Comparison of ENCODE assay signal across 27 mouse cellular contexts in genomic region chr2:180201303-180201702, GRCm38 (mm10). TPM values are rescaled to one million over a fixed set of nuclear protein-coding genes. Genes with fewer than 3 reads are reported as not detected.
DNase-seq lines count a peak whose midpoint lies in the region; ATAC-seq and TF ChIP-seq lines count a peak whose summit lies in the region.
"Had no signal": no experiment of that assay in that cellular context is flagged by ENCODE, and none has a peak within 500 bp of the region (broad histone marks: within the 10 kb centered on the region; RNA-seq: fewer than 3 reads in every experiment).

No protein-coding gene starts in this region.

- H3K9me3 ChIP-seq in hindbrain, embryonic 10.5 days: no peaks in the 10 kb centered on the region
- no peaks in the 10 kb centered on the region for H3K9me3 ChIP-seq in hindbrain, embryonic 12.5 days (replicated peaks)
- H3K9me3 ChIP-seq in midbrain, embryonic 10.5 days (replicated peaks): no peaks in the 10 kb centered on the region
- no peaks in the 10 kb centered on the region for H3K9me3 ChIP-seq in midbrain, embryonic 11.5 days (ENCODE audit: control insufficient read depth, low read length)
- H3K9me3 ChIP-seq: embryonic facial prominence, embryonic 12.5 days; embryonic facial prominence, embryonic 15.5 days; forebrain, embryonic 13.5 days; heart, embryonic 10.5 days; heart, embryonic 13.5 days; intestine, embryonic 15.5 days had no signal

- WGBS in hindbrain, embryonic 10.5 days: 77% methylated on average over 9 of the region's 9 CpGs
- WGBS in hindbrain, embryonic 12.5 days: 67% methylated on average over 9 of the region's 9 CpGs
- WGBS in midbrain, embryonic 10.5 days: 85% methylated on average over 9 of the region's 9 CpGs
- 73% methylated on average over 9 of the region's 9 CpGs for WGBS in midbrain, embryonic 11.5 days

- no peak overlapping the region for H3K4me3 ChIP-seq in hindbrain, embryonic 10.5 days
- no peak overlapping the region for H3K4me3 ChIP-seq in hindbrain, embryonic 12.5 days
- no peak overlapping the region for H3K4me3 ChIP-seq in midbrain, embryonic 10.5 days
- H3K4me3 ChIP-seq in midbrain, embryonic 11.5 days (ENCODE audit: low read depth, low read length): no peak overlapping the region
- H3K4me3 ChIP-seq in C2C12 (ENCODE audit: insufficient read depth, poor library complexity, severe bottlenecking): no peak overlapping the region
- H3K4me3 ChIP-seq: embryonic facial prominence, embryonic 12.5 days; embryonic facial prominence, embryonic 15.5 days; forebrain, embryonic 13.5 days; heart, adult 2 months; heart, embryonic 10.5 days; heart, embryonic 13.5 days; intestine, embryonic 15.5 days had no signal

- H3K4me2 ChIP-seq in hindbrain, embryonic 12.5 days (replicated peaks): no peak overlapping the region
- no peak overlapping the region for H3K4me2 ChIP-seq in midbrain, embryonic 11.5 days
- H3K4me2 ChIP-seq: embryonic facial prominence, embryonic 12.5 days; embryonic facial prominence, embryonic 15.5 days; forebrain, embryonic 13.5 days; heart, embryonic 13.5 days; hindbrain, embryonic 14.5 days; intestine, embryonic 15.5 days had no signal

- TF ChIP-seq CTCF in C2C12 (IDR thresholded peaks at IDR 0.05; ENCODE audit: control insufficient read depth, insufficient read depth, insufficient read length): no peak

- peak overlapping the region; percentile 72 for H3K27ac ChIP-seq in hindbrain, embryonic 10.5 days
- H3K27ac ChIP-seq in hindbrain, embryonic 12.5 days: no peak overlapping the region
- H3K27ac ChIP-seq in midbrain, embryonic 10.5 days (replicated peaks): peak overlapping the region; percentile 67
- no peak overlapping the region for H3K27ac ChIP-seq in midbrain, embryonic 11.5 days (ENCODE audit: low read depth, low read length)
- H3K27ac ChIP-seq: embryonic facial prominence, embryonic 12.5 days; embryonic facial prominence, embryonic 15.5 days; forebrain, embryonic 13.5 days; heart, adult 2 months; heart, embryonic 10.5 days; heart, embryonic 13.5 days; hindbrain, embryonic 14.5 days; intestine, embryonic 15.5 days had no signal

- no peak for ATAC-seq in hindbrain, embryonic 12.5 days (ENCODE audit: low FRiP score)
- no peak for ATAC-seq in midbrain, embryonic 11.5 days (ENCODE audit: low FRiP score)
- ATAC-seq: CD4-positive, CD25-positive, alpha-beta regulatory T cell, adult 4 months; forebrain, embryonic 13.5 days; forebrain, embryonic 16.5 days; intestine, embryonic 15.5 days had no signal

- no peak overlapping the region for H3ac ChIP-seq in C2C12 (ENCODE audit: control insufficient read depth, insufficient read length, low read depth)

- no peak overlapping the region for H3K9ac ChIP-seq in hindbrain, embryonic 12.5 days
- no peak overlapping the region for H3K9ac ChIP-seq in midbrain, embryonic 11.5 days (ENCODE audit: low read length)
- H3K9ac ChIP-seq: embryonic facial prominence, embryonic 12.5 days; embryonic facial prominence, embryonic 15.5 days; forebrain, embryonic 13.5 days; heart, embryonic 13.5 days; hindbrain, embryonic 14.5 days; intestine, embryonic 15.5 days had no signal

- no peak for DNase-seq in hindbrain, embryonic 10.5 days (ENCODE audit: low spot score)
- DNase-seq in midbrain, embryonic 10.5 days (ENCODE audit: low spot score): no peak
- DNase-seq in midbrain, embryonic 11.5 days (ENCODE audit: low spot score, missing footprints): no peak
- DNase-seq in spleen, postnatal 14 days (ENCODE audit: low spot score in 2 of 2): no peak
- DNase-seq: adrenal gland, adult 2 months; adrenal gland, postnatal 14 days; B cell, adult 2 months; cerebellum, adult 11 months; cerebellum, adult 2 months; cerebellum, adult 9-11 months; cerebellum, postnatal 25 days; gastrocnemius, postnatal 10 days; gastrocnemius, postnatal 36 days; heart, adult 2 months; heart, postnatal 14 days; heart, postnatal 4 days had no signal

- H3K27me3 ChIP-seq in hindbrain, embryonic 10.5 days (ENCODE audit: insufficient read depth, poor library complexity, severe bottlenecking): no peaks in the 10 kb centered on the region
- H3K27me3 ChIP-seq in hindbrain, embryonic 12.5 days: no peaks in the 10 kb centered on the region
- H3K27me3 ChIP-seq in midbrain, embryonic 10.5 days (ENCODE audit: low read depth, poor library complexity, severe bottlenecking): no peaks in the 10 kb centered on the region
- no peaks in the 10 kb centered on the region for H3K27me3 ChIP-seq in midbrain, embryonic 11.5 days (ENCODE audit: control insufficient read depth, insufficient read depth, low read length)
- H3K27me3 ChIP-seq in C2C12 (ENCODE audit: control insufficient read depth, insufficient read depth, insufficient read length): no peaks in the 10 kb centered on the region
- H3K27me3 ChIP-seq: embryonic facial prominence, embryonic 12.5 days; embryonic facial prominence, embryonic 15.5 days; forebrain, embryonic 13.5 days; heart, embryonic 13.5 days; intestine, embryonic 15.5 days had no signal

- H3K36me3 ChIP-seq in hindbrain, embryonic 10.5 days: peaks cover 20% of the 10 kb centered on the region
- no peaks in the 10 kb centered on the region for H3K36me3 ChIP-seq in hindbrain, embryonic 12.5 days
- peaks cover 8% of the 10 kb centered on the region; the same call in 1 of the 2 replicates for H3K36me3 ChIP-seq in midbrain, embryonic 10.5 days
- no peaks in the 10 kb centered on the region for H3K36me3 ChIP-seq in midbrain, embryonic 11.5 days (ENCODE audit: control insufficient read depth, insufficient read depth, low read length)
- peaks cover 60% of the 10 kb centered on the region for H3K36me3 ChIP-seq in C2C12 (ENCODE audit: control insufficient read depth, insufficient read depth)
- H3K36me3 ChIP-seq: embryonic facial prominence, embryonic 12.5 days; embryonic facial prominence, embryonic 15.5 days had no signal

- H3K4me1 ChIP-seq in hindbrain, embryonic 10.5 days (replicated peaks): peaks cover 46% of the 10 kb centered on the region
- peaks cover 41% of the 10 kb centered on the region for H3K4me1 ChIP-seq in hindbrain, embryonic 12.5 days
- H3K4me1 ChIP-seq in midbrain, embryonic 10.5 days: peaks cover 26% of the 10 kb centered on the region
- H3K4me1 ChIP-seq in midbrain, embryonic 11.5 days (ENCODE audit: control insufficient read depth, insufficient read depth, low read length): no peaks in the 10 kb centered on the region
- H3K4me1 ChIP-seq: embryonic facial prominence, embryonic 12.5 days; intestine, embryonic 15.5 days had no signal

- no peaks in the 10 kb centered on the region for H3K79me3 ChIP-seq in C2C12 (ENCODE audit: low read depth)

- H3K79me2 ChIP-seq in C2C12 (ENCODE audit: control insufficient read depth, insufficient read depth): no peaks in the 10 kb centered on the region

TF ChIP-seq in C2C12, 6 proteins besides CTCF, POLR2A, EP300 and RAD21:
- no peak for TF ChIP-seq FOSL1 (IDR thresholded peaks at IDR 0.05; ENCODE audit: insufficient read depth, low read length, poor library complexity, severe bottlenecking)
- peak; percentile 85 for TF ChIP-seq MYOD1 (IDR thresholded peaks at IDR 0.05; ENCODE audit: control insufficient read depth, insufficient read length, low read depth)

RNA-seq across cellular contexts. Expression of gene Lama5, which starts 24.4 kb away (rescaled TPM):
- polyA plus RNA-seq in hindbrain, embryonic 10.5 days (2016; fragmentation: Nextera tagmentation; extraction: Ambion mirVana): 7.2 and 10.8 TPM in 2 replicates
- 5.8 and 8.7 TPM in 2 replicates for polyA plus RNA-seq in hindbrain, embryonic 12.5 days (2016; fragmentation: Nextera tagmentation; extraction: Ambion mirVana)
- 5.3 and 6.4 TPM in 2 replicates for polyA plus RNA-seq in midbrain, embryonic 10.5 days (2016; fragmentation: Nextera tagmentation; extraction: Ambion mirVana)
- 3.8 and 3.9 TPM in 2 replicates for polyA plus RNA-seq in midbrain, embryonic 11.5 days (2014; fragmentation: Nextera tagmentation; extraction: Ambion mirVana)
- 47.4 TPM for polyA plus RNA-seq in C2C12 (2012; fragmentation: generic; extraction: Trizol)

RNA-seq across cellular contexts. Expression of gene Adrm1, which starts 30.0 kb away (rescaled TPM):
- 278 and 297 TPM in 2 replicates for polyA plus RNA-seq in hindbrain, embryonic 10.5 days (2016; fragmentation: Nextera tagmentation; extraction: Ambion mirVana)
- polyA plus RNA-seq in hindbrain, embryonic 12.5 days (2016; fragmentation: Nextera tagmentation; extraction: Ambion mirVana): 198 and 200 TPM in 2 replicates
- 270 and 277 TPM in 2 replicates for polyA plus RNA-seq in midbrain, embryonic 10.5 days (2016; fragmentation: Nextera tagmentation; extraction: Ambion mirVana)
- polyA plus RNA-seq in midbrain, embryonic 11.5 days (2014; fragmentation: Nextera tagmentation; extraction: Ambion mirVana): 170 and 171 TPM in 2 replicates
- 204 TPM for polyA plus RNA-seq in C2C12 (2012; fragmentation: generic; extraction: Trizol)

RNA-seq across cellular contexts. Expression of gene Rps21, which starts 55.9 kb away (rescaled TPM):
- polyA plus RNA-seq in hindbrain, embryonic 10.5 days (2016; fragmentation: Nextera tagmentation; extraction: Ambion mirVana): 440 and 510 TPM in 2 replicates
- 393 and 423 TPM in 2 replicates for polyA plus RNA-seq in hindbrain, embryonic 12.5 days (2016; fragmentation: Nextera tagmentation; extraction: Ambion mirVana)
- 409 and 515 TPM in 2 replicates for polyA plus RNA-seq in midbrain, embryonic 10.5 days (2016; fragmentation: Nextera tagmentation; extraction: Ambion mirVana)
- 443 and 494 TPM in 2 replicates for polyA plus RNA-seq in midbrain, embryonic 11.5 days (2014; fragmentation: Nextera tagmentation; extraction: Ambion mirVana)
- 5,244 TPM for polyA plus RNA-seq in C2C12 (2012; fragmentation: generic; extraction: Trizol)

Comparison
In these comparisons a context has a peak if more than half of its experiments do, and no peak if none do; other contexts are left out.
1. H3K27ac ChIP-seq: peak in hindbrain, embryonic 10.5 days (single experiment) and midbrain, embryonic 10.5 days (single experiment); none in hindbrain, embryonic 12.5 days (single experiment) and midbrain, embryonic 11.5 days (single experiment).
2. RNA of gene Rps21, which starts 55.9 kb away (polyA plus RNA-seq): 5,244 TPM in C2C12 (single experiment); 409 to 515 TPM in midbrain, embryonic 10.5 days, 443 to 494 TPM in midbrain, embryonic 11.5 days, 440 to 510 TPM in hindbrain, embryonic 10.5 days and 393 to 423 TPM in hindbrain, embryonic 12.5 days; every median in the first group is over 10 times any median in the second.